Mouse (Mus musculus): ENCODE measurements around the gene Trim12a.
"Not testable (repeated sequence)": the region's sequence is repeated elsewhere in the genome, so short reads cannot be mapped to it uniquely, and the experiment has no call there.

The Trim12a gene

GRCm38 (mm10) chr7:104315369-104316080, at the start of gene Trim12a:
Gene Trim12a (minus strand): TSS chr7:104315466.
- not testable (repeated sequence) for DNase-seq (ENCODE audit: low read depth, low spot score)

- DNase-seq (ENCODE audit: low read depth, low spot score), result no peak
These were observed 38.3 kb upstream of the Trim12a start for GRCm38 (mm10) chr7:104353600-104353967.

GRCm38 (mm10) chr7:104352717-104353599, 37.7 kb upstream of the Trim12a start, which contains the start of gene Trim12c:
Gene Trim12c (minus strand): TSS chr7:104353362.
- DNase-seq (ENCODE audit: low read depth, low spot score), result peak; percentile 83

- DNase-seq (ENCODE audit: low read depth, low spot score), result not testable (repeated sequence)
These were observed 32.8 kb upstream of the Trim12a start for GRCm38 (mm10) chr7:104348043-104348442.

DNA sequence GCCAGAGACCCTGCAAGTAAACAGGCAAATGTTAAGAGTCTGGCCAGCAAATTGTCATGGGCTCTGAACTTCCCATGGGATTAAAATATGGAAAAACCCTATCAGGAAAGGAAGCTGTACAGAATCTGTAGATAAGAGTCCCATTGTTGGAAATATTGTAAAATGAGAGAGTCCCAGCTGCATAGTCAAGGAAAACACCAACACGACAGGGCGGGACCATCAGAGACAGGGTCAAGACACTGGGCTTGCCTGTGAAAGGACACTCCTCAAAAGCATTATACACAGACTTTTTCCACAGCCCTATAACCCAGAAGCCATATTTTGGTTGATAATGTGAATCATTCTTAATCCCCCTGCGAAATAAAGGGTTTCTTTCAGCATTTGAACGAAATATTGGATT, 25.5 kb upstream of the Trim12a start:
- not testable (repeated sequence) for DNase-seq (ENCODE audit: low read depth, low spot score)

DNA sequence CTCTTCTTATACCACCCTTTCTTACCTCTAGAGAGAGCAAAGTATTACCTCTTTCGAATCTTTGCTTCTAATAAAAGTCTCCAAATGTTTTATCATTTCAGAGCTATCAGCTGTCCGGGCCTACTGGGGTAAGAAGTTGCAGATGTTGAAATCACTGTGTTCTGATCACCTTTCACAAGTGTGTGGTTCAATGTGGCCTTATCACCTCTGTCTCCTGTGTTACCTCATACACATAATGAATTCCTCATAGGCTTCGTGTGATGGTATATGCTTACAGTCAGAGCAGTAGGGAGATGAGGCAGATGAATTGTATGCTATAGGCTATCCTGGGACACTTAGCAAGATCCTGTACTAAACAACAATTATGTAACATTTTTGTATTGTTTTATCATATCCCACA, 20.3 kb upstream of the Trim12a start:
- not testable (repeated sequence) for DNase-seq (ENCODE audit: low read depth, low spot score)

GRCm38 (mm10) chr7:104329171-104329570, 13.9 kb upstream of the Trim12a start, which contains the start of gene Trim34b:
Gene Trim34b (plus strand): TSS chr7:104329471.
- not testable (repeated sequence) for DNase-seq (ENCODE audit: low read depth, low spot score)

DNA sequence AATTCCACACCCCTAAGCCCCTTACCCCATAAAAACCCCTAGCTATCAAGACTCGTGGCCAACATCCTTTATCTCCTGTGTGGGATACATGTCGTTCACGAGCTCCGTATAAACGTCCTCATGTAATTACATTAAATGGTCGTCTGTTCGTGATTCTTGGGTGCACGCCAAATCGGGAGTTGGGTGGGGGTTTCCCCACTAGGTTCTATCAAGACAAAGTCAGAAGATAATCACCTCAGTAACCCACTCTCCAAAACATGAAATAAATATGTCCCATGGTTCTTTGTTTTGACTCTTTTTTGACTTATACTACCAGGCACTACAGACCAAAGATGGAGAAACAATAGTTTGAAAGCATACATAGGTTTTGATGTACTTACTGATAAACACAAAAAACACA, 6.8 kb upstream of the Trim12a start:
- DNase-seq (ENCODE audit: low read depth, low spot score), result no peak

- DNase-seq (ENCODE audit: low read depth, low spot score), result no peak
These were observed 391 bp downstream of the Trim12a start for GRCm38 (mm10) chr7:104314796-104315353.

DNA sequence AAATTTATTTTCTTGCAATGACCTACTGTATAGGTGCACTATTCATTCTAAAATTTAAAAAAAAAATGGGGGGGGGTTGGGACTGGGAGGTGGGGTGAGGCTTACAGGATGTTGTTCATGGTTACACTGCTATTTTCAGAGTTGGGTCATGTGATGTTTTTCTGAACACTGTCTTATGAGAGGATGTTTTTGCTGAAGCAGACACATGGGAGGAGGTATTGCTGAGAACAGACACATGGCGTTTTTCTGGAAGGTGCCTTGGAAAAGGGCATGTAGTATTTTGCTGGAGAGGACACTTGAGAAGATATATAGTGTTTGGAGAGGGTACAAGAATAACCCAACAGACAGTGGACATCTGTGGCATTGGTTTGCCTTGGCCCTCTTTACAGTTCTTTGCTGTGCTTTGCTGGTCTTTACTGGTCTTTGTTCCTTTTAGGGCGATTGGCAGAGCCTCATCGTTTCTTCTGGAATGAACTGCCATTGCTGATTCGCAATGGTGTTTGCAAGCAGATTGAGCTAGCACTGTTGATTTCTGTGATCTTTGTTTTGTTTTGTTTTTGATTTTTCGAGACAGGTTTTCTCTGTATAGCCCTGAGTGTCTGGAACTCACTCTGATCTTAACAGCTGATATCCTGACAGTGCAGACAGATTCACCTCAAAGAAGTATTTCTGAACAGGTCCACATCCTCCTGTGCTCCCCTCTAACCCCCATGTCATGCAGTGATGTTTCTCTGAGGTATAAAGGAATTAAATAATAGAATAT, 23.4 kb downstream of the Trim12a start:
- no peak for DNase-seq (ENCODE audit: low read depth, low spot score)

DNA sequence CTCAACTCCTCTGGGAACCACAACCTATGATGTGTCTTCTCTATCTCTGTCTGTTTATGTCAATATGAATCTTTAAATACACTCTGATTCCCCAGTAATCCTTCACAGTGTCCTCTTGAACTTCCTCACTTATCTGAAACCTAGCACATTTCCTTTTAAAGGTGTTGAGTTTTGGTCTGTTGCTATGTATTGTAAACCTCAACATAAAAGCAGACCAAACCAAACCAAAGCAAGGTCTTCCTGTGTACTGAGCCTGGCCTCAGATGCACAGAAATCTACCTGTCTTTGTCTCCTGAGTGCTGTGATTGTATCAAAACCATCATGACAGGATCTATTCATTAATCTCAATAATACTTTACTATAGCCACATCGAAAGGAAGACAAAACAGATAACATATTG, 24.6 kb downstream of the Trim12a start:
- DNase-seq (ENCODE audit: low read depth, low spot score), result no peak

GRCm38 (mm10) chr7:104287576-104288443, 27.5 kb downstream of the Trim12a start, which contains the start of gene Trim5:
Gene Trim5 (minus strand): TSS chr7:104288094.
- not testable (repeated sequence) for DNase-seq (ENCODE audit: low read depth, low spot score)

DNA sequence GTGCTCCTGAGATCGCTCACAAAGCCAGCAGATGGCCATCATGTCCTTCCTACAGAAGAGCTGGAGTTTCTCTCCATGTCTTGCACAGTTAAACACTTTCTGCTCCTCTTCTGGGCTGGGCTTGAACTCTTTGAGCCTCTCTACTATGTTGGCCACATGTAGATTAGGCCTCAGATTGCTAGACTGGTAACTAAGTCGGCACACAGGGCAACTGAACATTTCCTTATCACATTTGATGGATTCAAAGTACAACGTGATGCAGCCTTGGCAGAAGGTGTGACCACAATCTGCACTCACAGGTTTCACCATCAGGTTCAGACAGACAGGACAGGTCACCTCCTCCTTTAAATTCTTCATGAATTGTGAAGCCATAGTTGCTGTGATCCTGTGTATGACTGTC, 35.9 kb downstream of the Trim12a start:
- not testable (repeated sequence) for DNase-seq (ENCODE audit: low read depth, low spot score)

DNA sequence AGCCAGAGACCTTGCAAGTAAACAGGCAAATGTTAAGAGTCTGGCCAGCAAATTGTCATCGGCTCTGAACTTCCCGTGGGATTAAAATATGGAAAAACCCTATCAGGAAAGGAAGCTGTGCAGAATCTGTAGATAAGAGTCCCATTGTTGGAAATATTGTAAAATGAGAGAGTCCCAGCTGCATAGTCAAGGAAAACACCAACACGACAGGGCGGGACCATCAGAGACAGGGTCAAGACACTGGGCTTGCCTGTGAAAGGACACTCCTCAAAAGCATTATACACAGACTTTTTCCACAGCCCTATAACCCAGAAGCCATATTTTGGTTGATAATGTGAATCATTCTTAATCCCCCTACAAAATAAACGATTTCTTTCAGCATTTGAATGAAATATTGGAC, 49.9 kb downstream of the Trim12a start:
- not testable (repeated sequence) for DNase-seq (ENCODE audit: low read depth, low spot score)

DNA sequence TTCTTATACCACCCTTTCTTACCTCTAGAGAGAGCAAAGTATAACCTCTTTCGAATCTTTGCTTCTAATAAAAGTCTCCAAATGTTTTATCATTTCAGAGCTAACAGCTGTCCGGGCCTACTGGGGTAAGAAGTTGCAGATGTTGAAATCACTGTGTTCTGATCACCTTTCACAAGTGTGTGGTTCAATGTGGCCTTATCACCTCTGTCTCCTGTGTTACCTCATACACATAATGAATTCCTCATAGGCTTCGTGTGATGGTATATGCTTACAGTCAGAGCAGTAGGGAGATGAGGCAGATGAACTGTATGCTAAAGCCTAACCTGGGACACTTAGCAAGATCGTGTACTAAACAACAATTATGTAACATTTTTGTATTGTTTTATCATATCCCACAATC, 54.9 kb downstream of the Trim12a start:
- DNase-seq (ENCODE audit: low read depth, low spot score), result not testable (repeated sequence)
